Mouse (Mus musculus): ENCODE data around the gene Tymp. TPM values are rescaled to one million over a fixed set of nuclear protein-coding genes. Genes with fewer than 3 reads are reported as not detected.

Tymp gene
- polyA plus RNA-seq, 1 experiment from 2014 or later = 3.0 TPM

- ATAC-seq = peak; percentile 26
- no peak for TF ChIP-seq CTCF (IDR thresholded peaks at IDR 0.05)
- H3K27me3 ChIP-seq = peaks cover 19% of the 10 kb centered on the region
- CTCF ChIA-PET = no interaction called here
- DNase-seq (ENCODE audit: low read depth, low spot score) = no peak
- in situ Hi-C loops (cut with MboI; ENCODE audit: low pct_unique_long_range_greater_than_20kb) = no loop called here
- POLR2A ChIA-PET = no interaction called here
Observed at GRCm38 (mm10) chr15:89336422-89336821, 40.4 kb downstream of the Tymp start.

- ChIA-PET CTCF (interaction anchor here (2.1 kb wide), 1 partner anchor 9 kb away, joined by 5 read pairs; no protein-coding TSS in a partner anchor), POLR2A (no interaction called here)
- no peak for TF ChIP-seq CTCF (IDR thresholded peaks at IDR 0.05)
- in situ Hi-C loops (cut with MboI; ENCODE audit: low pct_unique_long_range_greater_than_20kb) = no loop called here
- DNase-seq (ENCODE audit: low read depth, low spot score) = no peak
- ATAC-seq = no peak
- H3K27me3 ChIP-seq = peaks cover 25% of the 10 kb centered on the region
Observed at GRCm38 (mm10) chr15:89334774-89335537, 41.9 kb downstream of the Tymp start.

- ATAC-seq = peak; percentile 12
Observed at GRCm38 (mm10) chr15:89334271-89334670, 42.6 kb downstream of the Tymp start, which contains the start of gene Miox. Gene Miox (plus strand): TSS chr15:89334398.

GRCm38 (mm10) chr15:89326441-89326840 is 50.4 kb downstream of the Tymp start:
- ATAC-seq (no peak), DNase-seq (ENCODE audit: low read depth, low spot score) (no peak)
- in situ Hi-C loops (cut with MboI; ENCODE audit: low pct_unique_long_range_greater_than_20kb) = no loop called here
- CTCF ChIA-PET = no interaction called here
- TF ChIP-seq CTCF (IDR thresholded peaks at IDR 0.05) = no peak
- POLR2A ChIA-PET = interaction anchor here (1.1 kb wide), 1 partner anchor 11 kb away, joined by 3 read pairs; the partner anchor contains the start of gene Sbf1
- peaks cover 18% of the 10 kb centered on the region for H3K27me3 ChIP-seq

More at GRCm38 (mm10) chr15:89334271-89334670, 42.6 kb downstream of the Tymp start, which contains the start of gene Miox:
- ChIA-PET CTCF (interaction anchor here (2.1 kb wide), 1 partner anchor 9 kb away, joined by 5 read pairs; no protein-coding TSS in a partner anchor), POLR2A (no interaction called here)
- no peak for DNase-seq (ENCODE audit: low read depth, low spot score)
- TF ChIP-seq CTCF (IDR thresholded peaks at IDR 0.05) = no peak
- peaks cover 25% of the 10 kb centered on the region for H3K27me3 ChIP-seq
- in situ Hi-C loops (cut with MboI; ENCODE audit: low pct_unique_long_range_greater_than_20kb) = no loop called here

- in situ Hi-C loops (cut with MboI; ENCODE audit: low pct_unique_long_range_greater_than_20kb) = no loop called here
- ChIA-PET POLR2A (no interaction called here), CTCF (no interaction called here)
- peaks cover 12% of the 10 kb centered on the region for H3K27me3 ChIP-seq
- DNase-seq (ENCODE audit: low read depth, low spot score) (no peak), ATAC-seq (no peak)
- TF ChIP-seq CTCF (IDR thresholded peaks at IDR 0.05) = no peak
Observed at GRCm38 (mm10) chr15:89323656-89324055, 53.2 kb downstream of the Tymp start.

- H3K27me3 ChIP-seq = peaks cover 12% of the 10 kb centered on the region
- ChIA-PET POLR2A (no interaction called here), CTCF (no interaction called here)
- TF ChIP-seq CTCF (IDR thresholded peaks at IDR 0.05) = no peak
- DNase-seq (ENCODE audit: low read depth, low spot score) (no peak), ATAC-seq (no peak)
- in situ Hi-C loops (cut with MboI; ENCODE audit: low pct_unique_long_range_greater_than_20kb) = no loop called here
Observed at GRCm38 (mm10) chr15:89322670-89323522, 53.9 kb downstream of the Tymp start, which contains the start of gene Adm2. Gene Adm2 (plus strand): TSS chr15:89322720.

Other genes with a start within 250 kb of the Tymp start
- 15.0 TPM for gene Hdac10, start 248.3 kb downstream of the Tymp start, polyA plus RNA-seq (2021)
- gene Mapk12, start 236.3 kb downstream of the Tymp start, polyA plus RNA-seq (2021) = 7.1 TPM
- 16.3 TPM for gene Mapk11, start 227.4 kb downstream of the Tymp start, polyA plus RNA-seq (2021)
- gene Plxnb2, start 196.3 kb downstream of the Tymp start, polyA plus RNA-seq (2021) = 444 TPM
- gene Dennd6b, start 180.5 kb downstream of the Tymp start, polyA plus RNA-seq (2021) = 11.3 TPM
- 37.2 TPM for gene Ppp6r2, start 165.5 kb downstream of the Tymp start, polyA plus RNA-seq (2021)
- 150 TPM for gene Sbf1, start 61.7 kb downstream of the Tymp start, polyA plus RNA-seq (2021)
- gene Adm2, start 54.3 kb downstream of the Tymp start, polyA plus RNA-seq (2021) = 0.14 TPM
- gene Miox, start 42.6 kb downstream of the Tymp start, polyA plus RNA-seq (2021) = not detected
- 65.9 TPM for gene Lmf2, start 21.4 kb downstream of the Tymp start, polyA plus RNA-seq (2021)
- gene Ncaph2, start 21.3 kb downstream of the Tymp start, polyA plus RNA-seq (2021) = 106 TPM
- gene Sco2, start 3.2 kb downstream of the Tymp start, polyA plus RNA-seq (2021) = 24.2 TPM
- gene Odf3b, start 2.2 kb upstream of the Tymp start, polyA plus RNA-seq (2021) = 0.36 TPM
- not detected for gene Klhdc7b, start 7.9 kb upstream of the Tymp start, polyA plus RNA-seq (2021)
- not detected for gene Syce3, start 33.5 kb upstream of the Tymp start, polyA plus RNA-seq (2021)
- 1.7 TPM for gene Cpt1b, start 48.8 kb upstream of the Tymp start, polyA plus RNA-seq (2021)
- gene C730034F03Rik, start 52.5 kb upstream of the Tymp start, polyA plus RNA-seq (2021) = 1.3 TPM
- not detected for gene Gm44502, start 52.7 kb upstream of the Tymp start, polyA plus RNA-seq (2021)
- 63.5 TPM for gene Chkb, start 52.9 kb upstream of the Tymp start, polyA plus RNA-seq (2021)
- 0.17 TPM for gene Mapk8ip2, start 76.9 kb upstream of the Tymp start, polyA plus RNA-seq (2021)
- 71.1 TPM for gene Arsa, start 100.4 kb upstream of the Tymp start, polyA plus RNA-seq (2021)
- gene Shank3, start 122.6 kb upstream of the Tymp start, polyA plus RNA-seq (2021) = 2.0 TPM
- gene Acr, start 191.3 kb upstream of the Tymp start, polyA plus RNA-seq (2021) = not detected
- gene Rabl2, start 214.9 kb upstream of the Tymp start, polyA plus RNA-seq (2021) = 41.4 TPM

Measured in Patski (cell line).